Mouse (Mus musculus) T-helper 2 cell (primary cell): ENCODE measurements at regions not wholly inside any gene's neighbourhood (a gene's known extent, or its start where the extent isn't known, plus 50 kb on each side); places are given as distances from the start of the nearest gene placed in this dataset.

ENCODE experiments used
- in situ Hi-C: fragments of 300-600 bp; cut with MboI, MseI; formaldehyde crosslinking; loops from one replicate; pipeline ENCODE4 v1.15.1; 2025; ENCODE audit warnings: high pct_unique_total_duplicates

DNA sequence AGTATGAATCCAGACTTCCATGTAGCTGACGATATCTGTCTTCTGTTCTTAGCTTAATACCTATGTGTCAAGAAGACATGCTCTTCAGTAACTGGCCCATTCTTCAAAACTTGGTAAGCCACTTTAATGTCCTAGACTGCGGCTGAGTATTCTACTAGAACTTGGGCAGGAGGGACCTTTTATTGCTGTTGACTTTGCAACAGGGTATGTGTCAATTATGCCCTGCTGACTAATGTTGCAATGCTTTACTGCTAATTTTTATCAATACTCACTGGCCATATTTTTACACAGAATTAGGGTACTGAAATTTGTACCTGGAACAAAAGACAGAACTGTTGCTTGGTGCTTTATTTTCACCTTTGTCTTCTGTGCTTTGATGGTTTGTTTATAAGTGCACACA, 746.9 kb downstream of the Ppargc1a start:
- in situ Hi-C loops = no loop called here

DNA sequence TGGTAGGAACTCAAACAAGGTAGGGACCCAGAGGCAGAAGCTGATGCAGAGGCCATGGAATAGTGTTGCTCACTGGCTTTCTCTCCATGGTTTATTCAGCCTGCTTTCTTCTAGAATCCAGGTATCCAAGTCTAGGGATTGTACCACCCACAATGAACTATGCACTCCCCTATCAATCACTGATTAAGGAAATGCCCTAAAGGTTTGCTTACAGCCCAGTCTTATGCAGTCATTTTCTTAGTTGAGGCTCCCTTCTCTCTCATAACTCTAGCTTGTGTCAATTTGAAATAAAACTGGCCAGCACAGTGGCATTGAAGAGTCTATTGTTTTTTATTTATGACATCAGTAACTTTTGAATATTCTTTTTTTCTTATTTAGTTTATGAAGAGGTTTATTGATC, 747.6 kb downstream of the Ppargc1a start:
- in situ Hi-C loops = no loop called here

DNA sequence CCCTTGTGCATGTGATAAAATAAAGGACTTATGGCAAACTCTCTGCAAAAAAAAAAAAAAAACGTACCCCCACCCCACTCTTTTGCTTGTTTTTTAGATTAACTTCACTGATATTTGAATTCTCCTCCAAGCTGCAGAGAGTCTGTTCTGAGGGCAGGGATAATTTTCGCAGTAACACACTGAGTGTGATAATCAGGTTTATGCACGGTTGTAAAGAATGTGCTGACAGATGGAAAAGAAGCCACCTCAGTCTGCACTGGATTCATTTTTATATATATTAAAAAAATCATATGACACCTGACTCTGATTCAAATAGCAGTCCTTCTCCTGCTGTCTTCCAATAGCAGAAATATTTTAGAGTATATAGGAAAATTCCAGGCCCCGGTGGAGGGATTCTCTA, 736.5 kb upstream of the Adgra3 start:
- in situ Hi-C loops = no loop called here

DNA sequence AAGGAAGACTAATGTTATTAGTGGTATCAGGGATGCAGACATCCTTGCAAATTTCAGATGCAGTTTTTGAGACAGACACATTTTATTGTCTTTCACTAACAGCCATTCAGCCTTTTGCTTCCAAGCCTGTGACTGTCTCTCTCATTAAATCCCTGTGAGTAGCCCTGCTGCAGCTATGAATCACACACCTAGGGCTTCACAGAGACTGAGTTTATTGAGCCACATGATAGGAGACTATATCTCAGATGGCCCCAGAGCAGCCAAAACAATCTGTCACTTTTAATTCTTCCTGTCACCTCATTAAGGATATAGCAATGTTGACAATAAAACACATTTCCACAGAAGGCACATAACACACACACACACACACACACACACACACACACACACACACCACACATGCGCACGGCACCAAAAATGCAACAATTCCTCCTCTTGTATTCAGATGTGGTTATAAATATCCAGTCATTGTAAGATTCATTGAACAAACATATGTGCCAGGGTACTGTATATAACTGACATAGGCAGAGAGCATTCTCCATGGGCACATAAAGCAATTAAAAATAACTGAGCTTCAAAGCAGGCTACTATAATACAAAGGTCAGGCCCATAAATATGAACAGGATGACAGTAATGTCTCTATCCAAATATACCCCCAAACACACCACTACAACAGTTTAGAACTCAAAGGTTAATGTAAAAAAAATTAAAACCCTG, 735.8 kb upstream of the Adgra3 start:
- in situ Hi-C loops = no loop called here

DNA sequence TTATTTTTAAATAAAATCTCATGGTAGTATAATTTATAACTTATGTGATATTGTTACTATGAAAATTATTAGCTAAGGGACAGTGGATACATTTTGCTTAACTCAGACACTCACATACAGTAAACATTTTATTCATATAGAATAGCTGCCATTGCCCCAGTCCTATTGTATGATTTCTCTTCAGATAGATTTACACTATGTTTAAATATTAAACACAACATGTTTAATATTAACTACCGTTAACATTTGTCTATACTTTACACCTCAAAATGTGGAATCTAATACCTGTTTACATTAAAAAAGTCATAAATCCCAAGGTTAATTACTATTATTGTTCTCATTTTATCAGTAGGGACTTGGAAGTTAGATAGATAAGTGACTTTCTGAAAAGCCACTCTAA, 734.8 kb upstream of the Adgra3 start:
- in situ Hi-C loops = no loop called here

DNA sequence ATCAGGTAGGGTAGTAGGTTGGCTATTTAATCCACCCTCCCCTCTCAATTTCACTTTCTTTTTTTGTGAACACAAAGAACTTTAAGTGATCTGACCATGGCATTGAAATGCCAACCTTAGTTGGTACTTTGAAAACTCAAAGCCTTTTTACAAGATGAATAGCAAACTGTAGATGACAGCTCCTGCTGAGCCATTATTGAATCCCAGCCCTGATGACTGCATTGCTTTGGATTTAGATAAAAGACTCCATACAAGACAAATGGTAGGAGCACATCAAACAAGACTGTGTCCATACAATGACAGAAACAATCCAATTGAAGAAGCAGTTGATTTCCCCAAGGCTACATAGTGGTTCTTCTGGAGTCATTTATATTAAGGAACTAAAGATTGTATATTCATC, 726.5 kb upstream of the Adgra3 start:
- in situ Hi-C loops = no loop called here

DNA sequence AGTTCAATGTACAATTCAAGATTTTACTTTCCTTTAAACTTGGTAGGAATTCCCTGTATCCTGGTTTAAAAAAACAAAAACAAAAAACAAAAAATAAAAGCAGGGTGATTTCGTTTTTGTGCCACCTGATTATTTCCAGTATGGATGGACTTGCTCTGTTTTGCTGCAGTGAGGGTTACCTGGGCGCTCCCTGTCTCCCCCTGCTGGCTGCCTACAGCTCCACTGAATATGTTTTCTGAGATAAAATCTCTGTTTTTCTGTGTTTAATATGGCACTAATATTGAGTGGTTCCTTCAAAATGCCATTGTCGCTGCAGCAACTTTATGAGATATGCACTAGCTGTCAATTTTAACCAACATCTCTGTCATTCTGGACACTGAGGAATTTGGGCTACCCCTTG, 720.3 kb upstream of the Adgra3 start:
- in situ Hi-C loops = no loop called here

DNA sequence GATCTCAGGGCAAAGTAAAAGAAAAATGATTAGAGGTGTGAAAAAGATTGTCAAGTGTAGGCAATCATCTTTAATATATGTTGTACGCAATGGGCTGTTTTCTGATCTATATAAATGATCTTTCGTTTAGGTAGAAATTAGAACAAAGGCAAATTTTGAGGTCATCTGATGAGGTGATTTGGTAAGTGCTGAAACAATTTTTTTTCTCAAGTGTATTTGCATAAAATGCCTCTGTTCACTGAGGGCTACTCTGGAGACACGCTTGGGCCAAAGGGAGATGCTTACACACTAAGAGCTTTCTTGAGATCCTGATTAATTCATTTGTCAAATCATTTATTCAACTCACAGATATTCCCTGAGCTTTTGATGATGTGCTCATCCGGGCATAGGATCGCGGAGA, 719.4 kb upstream of the Adgra3 start:
- in situ Hi-C loops = no loop called here

DNA sequence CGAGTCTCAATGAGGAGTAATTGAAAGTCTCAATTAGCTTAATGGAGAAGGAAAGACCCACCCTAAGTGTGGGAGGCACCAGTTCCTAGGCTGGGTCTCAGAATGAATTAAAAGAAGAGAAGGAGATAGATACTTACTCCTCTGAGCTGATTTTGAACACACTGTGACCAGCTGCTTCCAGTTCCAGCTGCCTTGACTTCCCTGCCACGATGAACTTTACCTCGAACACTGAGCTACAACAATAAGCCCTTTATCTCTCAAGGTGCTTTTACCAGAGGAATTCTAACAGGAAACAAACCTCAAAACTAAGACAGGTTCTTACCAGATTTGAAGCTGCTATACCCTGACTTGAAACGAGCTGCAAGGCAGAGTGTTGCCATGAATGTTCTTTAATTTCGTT, 703.5 kb upstream of the Adgra3 start:
- in situ Hi-C loops = no loop called here

DNA sequence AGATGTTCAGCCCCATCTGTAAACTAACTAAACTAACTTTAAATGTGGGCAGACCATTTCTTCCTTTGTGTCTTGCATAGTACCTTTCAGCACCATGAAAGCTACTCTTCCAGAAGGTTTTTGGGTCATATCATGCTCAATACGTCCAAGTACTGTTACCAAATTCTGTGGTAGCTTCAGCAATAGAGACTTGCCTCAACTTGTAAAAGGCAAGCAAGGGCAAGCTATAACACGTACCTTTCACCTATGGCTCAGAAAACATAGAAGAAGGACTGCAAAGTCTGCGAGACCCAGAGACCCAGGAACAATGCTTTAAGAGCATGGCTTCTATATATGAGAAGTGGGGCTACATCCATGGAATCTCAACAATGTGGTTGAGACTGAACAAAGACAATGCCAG, 701.6 kb upstream of the Adgra3 start:
- in situ Hi-C loops = no loop called here

DNA sequence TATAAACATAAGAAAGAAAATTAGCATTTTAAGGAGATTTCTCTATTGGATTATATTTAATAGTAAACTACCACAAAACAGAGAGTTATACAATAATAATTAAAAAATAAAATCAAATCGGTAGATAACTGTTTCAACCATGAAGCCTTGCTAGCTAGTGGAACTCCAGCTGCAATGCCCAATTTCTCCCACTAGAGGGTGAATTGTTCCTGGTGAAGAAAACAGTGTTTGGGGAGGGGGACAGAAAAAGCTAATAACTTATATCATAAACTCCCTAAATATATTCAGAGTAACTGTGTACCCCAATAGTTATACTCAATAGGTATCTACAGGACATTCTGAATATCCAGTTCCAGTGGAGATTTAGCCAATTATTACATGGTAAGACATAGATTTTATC, 694.0 kb upstream of the Adgra3 start:
- in situ Hi-C loops = no loop called here

DNA sequence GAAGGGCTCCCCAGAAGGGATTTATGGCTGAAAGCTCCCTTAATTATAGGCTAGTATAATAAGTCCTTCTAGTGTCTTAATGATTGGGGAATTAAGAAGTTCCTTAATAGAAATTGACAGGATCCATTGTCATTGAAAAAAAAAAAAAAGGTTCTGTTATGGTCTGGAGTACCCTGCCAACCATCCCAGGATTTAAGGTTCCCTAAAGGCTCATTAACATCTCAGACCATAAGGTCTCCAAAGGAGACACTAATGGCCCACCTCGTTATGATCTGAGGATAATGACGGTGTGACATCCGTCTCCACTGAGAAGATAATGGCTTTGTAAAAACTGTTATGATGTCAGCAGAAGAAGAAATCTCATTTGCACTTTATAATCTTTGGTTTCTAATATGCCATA, 692.6 kb upstream of the Adgra3 start:
- in situ Hi-C loops = no loop called here

DNA sequence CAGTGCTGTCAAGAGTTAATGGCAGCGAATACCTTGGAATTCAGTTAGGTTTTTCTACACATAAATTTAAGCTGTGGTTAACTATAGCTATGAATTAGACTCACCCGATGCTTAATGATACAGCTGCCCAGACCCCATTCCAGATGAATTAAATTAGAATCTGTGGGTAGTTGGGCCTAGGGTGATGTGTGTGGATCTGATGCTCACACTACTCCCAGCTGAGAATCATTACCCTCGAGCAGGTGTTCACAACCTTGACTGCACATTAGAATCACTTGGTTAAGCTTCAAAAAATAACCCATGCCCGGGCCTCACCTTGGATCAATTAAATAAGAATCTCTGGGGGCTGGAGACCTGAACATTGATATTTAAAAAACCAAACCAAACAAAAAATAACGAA, 684.2 kb upstream of the Adgra3 start:
- in situ Hi-C loops = no loop called here

DNA sequence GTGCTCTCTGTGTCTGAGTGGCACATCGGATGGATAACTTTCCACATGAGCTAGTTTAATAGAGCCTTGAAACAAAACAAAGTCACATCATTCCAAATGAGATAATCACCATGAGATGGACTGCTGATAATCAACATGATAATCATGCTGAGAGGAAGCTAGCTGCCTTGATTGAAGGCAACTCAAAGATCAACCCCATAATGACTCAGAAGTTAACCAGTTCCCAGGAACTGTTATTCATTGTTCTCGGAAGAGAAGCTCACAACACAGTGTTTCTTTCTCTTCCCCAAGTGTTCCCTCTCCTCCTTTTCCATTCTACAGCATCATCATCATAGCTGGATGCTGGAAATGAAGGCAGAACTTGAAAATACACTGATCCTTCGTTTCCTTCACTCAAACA, 674.9 kb upstream of the Adgra3 start:
- in situ Hi-C loops = no loop called here

DNA sequence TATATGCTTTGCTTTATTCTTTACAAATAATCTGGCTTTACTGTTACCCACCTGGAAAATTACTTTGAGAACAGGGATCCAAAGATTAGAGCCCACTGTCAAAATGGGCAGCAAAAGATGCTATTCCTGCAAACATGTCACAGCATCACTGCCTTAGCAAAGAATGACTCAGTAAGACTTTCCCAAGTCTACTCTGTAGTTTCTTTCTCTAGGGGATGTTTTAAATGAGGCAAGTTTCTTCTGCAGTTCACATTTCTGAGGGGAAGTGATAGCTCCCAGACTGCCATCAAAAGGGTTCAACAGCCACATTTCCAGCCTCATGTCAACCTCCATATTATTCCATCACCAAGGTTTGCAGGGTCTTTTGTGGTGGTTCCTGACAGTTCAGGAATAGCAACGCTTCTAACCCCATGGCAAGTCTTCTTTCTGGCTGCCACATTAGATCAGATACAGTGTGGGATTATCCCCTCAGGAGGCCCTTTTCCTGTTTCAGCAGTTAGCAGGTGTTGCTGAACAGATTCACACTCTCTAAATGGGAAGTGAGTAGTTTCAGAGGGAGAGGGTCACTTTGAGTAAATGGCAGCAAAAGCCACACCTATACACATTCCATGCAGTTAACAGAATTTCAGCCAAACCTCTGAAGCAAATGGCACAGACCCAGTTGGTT, 669.7 kb upstream of the Adgra3 start:
- in situ Hi-C loops = no loop called here

DNA sequence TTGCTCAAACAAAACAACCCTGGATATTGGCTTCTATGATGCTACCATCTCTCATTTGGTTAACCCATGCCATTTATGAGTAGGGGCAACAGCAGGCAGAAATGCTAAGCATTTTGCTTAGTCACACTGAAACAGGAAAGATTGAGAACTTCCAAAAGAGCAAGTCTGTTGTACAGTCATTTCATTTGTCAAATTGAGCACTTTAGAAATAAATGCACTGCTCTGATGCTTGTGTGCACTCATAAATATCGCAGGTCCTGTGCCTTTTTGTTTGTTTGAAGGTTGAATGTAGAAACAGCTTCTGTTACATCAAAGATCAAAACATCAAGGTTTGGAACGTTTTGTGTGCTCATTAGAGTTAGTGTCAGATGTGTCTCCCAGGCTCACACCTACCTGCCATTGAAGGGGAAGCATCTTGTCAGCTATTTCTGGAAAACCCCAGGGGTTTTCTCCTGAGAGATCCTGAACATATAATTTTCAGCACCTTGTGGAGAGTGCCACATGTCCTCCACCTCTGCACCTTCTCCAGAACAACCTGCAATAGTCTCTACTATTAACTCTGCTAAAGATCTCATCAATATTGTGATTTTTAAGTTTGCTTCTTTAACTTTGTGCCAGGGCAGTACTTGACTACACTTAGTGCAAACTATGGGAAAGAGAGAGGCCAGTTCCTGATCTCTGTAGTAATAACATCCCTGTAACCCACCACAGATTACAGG, 648.3 kb upstream of the Adgra3 start:
- in situ Hi-C loops = no loop called here

DNA sequence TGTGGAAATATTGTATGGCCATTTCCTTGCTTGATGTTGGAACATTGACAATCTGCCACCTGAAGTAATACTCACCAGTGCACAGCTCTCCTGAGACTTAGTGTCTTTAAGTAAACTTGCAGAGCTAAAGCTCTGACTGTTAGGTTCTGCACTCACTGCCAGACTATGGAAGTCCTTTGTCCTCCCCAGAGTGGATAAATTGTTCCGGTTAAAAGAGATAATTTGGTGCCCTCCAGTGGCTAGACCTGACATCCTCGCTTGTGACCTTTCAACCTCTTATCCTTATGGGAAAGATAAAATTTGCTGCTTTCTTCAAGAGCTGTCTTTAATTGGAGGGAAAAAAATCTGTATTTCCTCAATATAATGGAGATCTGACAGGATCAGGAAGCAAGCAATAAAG, 639.3 kb upstream of the Adgra3 start:
- in situ Hi-C loops = loop anchor here (10.0 kb wide), 1 partner anchor 1313 kb away; no protein-coding TSS in a partner anchor

DNA sequence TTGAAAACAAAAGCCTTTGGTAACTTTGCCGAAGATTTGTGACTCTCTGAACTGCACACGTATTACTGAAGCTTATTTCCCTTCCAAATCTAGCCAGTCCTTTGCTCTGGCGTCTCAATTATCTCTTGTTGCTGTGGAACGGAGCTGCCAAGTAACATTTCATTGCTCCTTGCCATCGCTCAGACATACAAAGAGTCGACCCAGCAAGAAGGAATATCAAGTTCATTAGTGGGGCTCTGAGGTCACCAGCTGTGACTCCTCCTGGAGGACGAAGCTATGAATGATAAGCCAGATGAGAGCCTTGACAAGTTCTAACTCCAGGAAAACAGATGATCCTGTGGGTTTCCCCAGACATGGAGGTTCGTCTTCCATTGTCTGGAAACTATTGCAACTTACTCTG, 638.8 kb upstream of the Adgra3 start:
- in situ Hi-C loops = loop anchor here (10.0 kb wide), 1 partner anchor 1313 kb away; no protein-coding TSS in a partner anchor

DNA sequence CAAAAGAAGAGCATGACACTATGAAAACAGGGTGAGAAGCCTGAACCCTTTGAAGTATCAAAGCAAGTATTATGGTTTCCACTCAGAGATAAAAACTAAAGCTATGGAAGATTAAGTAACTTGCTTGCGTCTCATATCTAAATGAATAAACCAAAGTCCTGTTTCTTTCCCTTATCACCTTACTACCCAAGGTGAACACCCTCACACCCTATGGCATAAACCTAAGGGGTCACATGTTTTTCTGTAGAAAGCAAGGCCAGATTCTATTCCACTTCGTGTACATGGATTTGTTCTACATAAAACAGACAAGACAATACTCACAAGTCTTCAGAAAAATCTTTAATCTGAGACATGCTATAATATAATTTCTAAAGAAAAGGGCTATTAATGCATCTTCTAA, 629.6 kb upstream of the Adgra3 start:
- in situ Hi-C loops = no loop called here

DNA sequence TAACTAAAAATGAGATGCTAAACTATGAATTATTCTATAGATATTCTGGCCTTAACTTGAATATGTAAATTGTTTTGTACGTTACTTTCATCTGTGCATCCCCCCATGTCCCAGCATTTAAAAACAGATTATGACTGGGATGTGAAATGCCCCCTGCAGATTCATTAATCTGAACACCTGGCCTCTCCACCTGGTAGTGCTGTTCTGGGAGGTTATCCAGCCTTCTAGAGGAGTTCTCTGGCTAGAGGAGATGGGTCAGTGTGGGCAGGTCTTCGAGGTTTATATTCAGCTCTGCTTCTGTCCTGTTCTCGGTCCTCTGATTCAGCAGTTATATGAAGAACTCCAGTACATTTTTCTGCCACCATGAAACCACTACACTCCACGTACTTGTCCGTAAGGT, 625.2 kb upstream of the Adgra3 start:
- in situ Hi-C loops = no loop called here

DNA sequence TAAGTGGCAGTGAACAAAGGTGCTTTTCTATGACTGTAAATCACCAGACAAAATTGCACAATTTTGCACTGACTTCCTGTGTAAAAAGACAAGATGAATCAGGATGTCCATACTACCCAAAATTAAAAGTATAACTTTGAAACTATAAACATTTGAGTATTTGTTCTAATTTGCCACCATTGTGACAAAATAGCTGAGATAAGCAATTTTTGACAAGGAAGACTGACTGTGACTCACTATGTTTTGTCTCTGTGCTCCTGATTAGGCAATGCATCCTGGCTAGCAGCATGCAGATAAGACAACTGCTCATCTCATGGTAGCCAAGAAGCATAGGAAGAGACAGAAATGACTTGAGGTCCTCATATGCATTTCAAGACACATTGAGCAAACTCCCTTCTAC, 577.7 kb upstream of the Adgra3 start:
- in situ Hi-C loops = no loop called here

DNA sequence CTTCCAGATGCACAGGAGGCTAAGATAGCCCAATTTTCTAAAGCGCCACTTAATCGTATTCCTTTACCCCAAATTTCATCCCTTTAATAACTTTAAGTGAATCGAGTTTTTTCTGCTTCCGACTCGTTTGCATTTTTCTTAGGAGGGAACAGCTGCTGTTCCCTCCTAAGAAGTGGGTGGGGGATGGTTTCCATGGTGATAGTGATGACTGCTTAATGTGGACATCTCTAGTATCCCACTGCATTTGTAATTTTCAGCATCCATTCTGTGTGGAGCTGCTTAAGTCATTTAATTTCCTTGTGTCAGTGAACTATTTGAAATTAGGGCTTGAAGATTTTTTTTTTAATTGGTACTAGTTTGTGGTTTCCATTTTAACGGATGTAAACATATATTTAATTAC, 567.8 kb upstream of the Adgra3 start:
- in situ Hi-C loops = no loop called here

DNA sequence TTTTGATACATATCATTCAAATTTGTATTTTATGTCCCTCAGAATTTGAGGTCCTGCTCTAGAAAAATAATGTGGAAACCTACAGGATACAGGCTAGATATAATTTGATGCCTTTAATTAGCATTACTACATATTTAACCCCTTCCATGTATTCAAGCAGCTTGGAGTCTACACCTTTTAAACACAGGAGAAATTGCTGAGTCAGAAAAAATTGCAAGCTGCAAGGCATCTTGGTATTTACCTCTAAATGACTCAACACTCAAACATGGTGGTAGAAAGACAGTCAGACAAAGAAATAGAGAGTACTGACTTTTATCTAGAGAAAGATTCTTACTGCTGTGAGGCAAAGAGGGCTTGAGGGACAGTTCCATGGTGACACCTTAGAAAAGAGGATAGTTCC, 565.4 kb upstream of the Adgra3 start:
- in situ Hi-C loops = no loop called here
